Mouse (Mus musculus) forebrain, embryonic 12.5 days (tissue): ENCODE results near the gene Dnaic2. TPM values are rescaled to one million over a fixed set of nuclear protein-coding genes. Genes with fewer than 3 reads are reported as not detected.

Experiments
- ATAC-seq: fragments of 200-750 bp; cut with Nextera tagmentation; 2 replicates; pipeline ENCODE4 v1.8.0; 2017; ENCODE audit warnings: moderate TSS enrichment; ENCODE audit not compliant: low FRiP score
- H3K27ac ChIP-seq: fragments of 300-500 bp; sonication (generic); 2 replicates; pipeline ENCODE4 v1.5.1; 2016; ENCODE audit warnings: mild to moderate bottlenecking
- H3K27me3 ChIP-seq: fragments of 300-500 bp; sonication (generic); 2 replicates; pipeline ENCODE4 v1.6.1; 2016; ENCODE audit warnings: mild to moderate bottlenecking
- H3K36me3 ChIP-seq: fragments of 300-500 bp; sonication (generic); replicated peaks from 2 replicates; pipeline ENCODE4 v1.6.1; 2016; ENCODE audit warnings: mild to moderate bottlenecking
- H3K4me1 ChIP-seq: fragments of 300-500 bp; sonication (generic); 2 replicates; pipeline ENCODE4 v1.6.1; 2016
- H3K4me2 ChIP-seq: fragments of 300-500 bp; sonication (generic); 2 replicates; pipeline ENCODE4 v1.6.1; 2016; ENCODE audit warnings: mild to moderate bottlenecking, moderate library complexity
- H3K4me3 ChIP-seq: fragments of 300-500 bp; sonication (generic); replicated peaks from 2 replicates; pipeline ENCODE4 v1.5.1; 2016; ENCODE audit warnings: mild to moderate bottlenecking
- H3K9ac ChIP-seq: fragments of 300-500 bp; sonication (generic); 2 replicates; pipeline ENCODE4 v1.6.1; 2016; ENCODE audit warnings: mild to moderate bottlenecking
- H3K9me3 ChIP-seq: fragments of 300-500 bp; sonication (generic); 2 replicates; pipeline ENCODE4 v1.6.1; 2016
- WGBS: fragments of 180-500 bp; shearing (Covaris S2); methylation state at CpG from one replicate; pipeline ENCODE4 v1.1.7; 2016; 5-methylcytosine and 5-hydroxymethylcytosine counted together
- polyA plus RNA-seq: library from polyadenylated mRNA; unstranded; fragments of >200 nt; fragmentation: Nextera tagmentation; extraction: Ambion mirVana; gene quantifications from 2 replicates; pipeline ENCODE4 v1.2.1, GENCODE M21; 2016

Dnaic2 gene
- polyA plus RNA-seq = 1.9 and 2.0 TPM in 2 replicates

DNA sequence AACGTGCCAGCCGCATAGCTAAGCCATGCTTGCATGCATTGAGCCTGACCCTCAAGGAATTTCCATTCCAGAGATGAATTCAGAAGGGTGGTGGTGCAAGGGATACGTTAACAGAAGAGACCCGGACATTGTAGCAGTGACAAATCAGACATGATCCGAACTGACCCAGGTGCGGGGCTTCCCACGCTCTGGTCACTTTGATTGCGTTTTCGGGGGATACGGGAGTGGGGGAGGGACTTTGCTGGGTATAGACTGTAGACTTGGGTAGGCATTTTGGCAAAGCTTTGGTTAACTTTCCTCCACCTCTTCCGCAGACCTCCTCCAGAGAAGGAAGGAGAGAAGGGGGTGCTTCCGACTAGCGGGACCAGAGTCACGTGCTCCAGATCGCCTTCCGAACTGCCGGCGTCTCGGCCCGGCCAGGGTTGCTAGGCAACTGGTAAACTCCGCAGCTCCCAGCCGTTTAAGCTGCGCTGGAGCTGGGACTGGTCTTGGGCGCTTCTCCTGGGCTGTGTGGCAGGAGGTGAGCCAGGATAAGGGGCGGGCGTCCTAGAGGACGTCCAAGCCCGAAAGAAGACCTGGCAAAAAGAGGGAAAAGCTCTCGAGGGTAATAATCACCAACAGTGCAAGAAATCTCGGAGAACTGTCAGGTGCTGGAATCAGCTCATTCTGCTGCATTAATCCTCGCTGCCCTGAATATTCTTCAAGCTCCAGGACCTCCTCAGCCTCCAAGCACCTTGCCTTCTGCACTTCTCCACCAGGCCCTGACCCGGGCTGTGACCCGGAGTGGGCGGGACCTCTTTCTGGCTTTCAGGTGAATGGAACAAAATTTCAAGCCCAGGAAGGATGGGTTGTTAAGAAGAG is at the start of gene Dnaic2:
Gene Dnaic2, plus strand, starts transcription at position 444 of the 861 bp plus-strand sequence.
- Histone ChIP-seq H3K27ac (no peak within 1 kb of the TSS), H3K4me2 (peak within 1 kb of the TSS; percentile 56), H3K4me1 (peaks cover 27% of the 10 kb centered on the region), H3K9me3 (no peaks in the 10 kb centered on the region), H3K36me3 (no peaks in the 10 kb centered on the region), H3K4me3 (peak within 1 kb of the TSS; percentile 33), H3K27me3 (0 out of 2 replicates have a peak, but pooled peaks cover 8% of the 10 kb centered on the region), H3K9ac (peak within 1 kb of the TSS; percentile 12; the same call in 1 of the 2 replicates)
- 12% methylated on average over 34 of the region's 34 CpGs for WGBS
- peak; percentile 91 for ATAC-seq

DNA sequence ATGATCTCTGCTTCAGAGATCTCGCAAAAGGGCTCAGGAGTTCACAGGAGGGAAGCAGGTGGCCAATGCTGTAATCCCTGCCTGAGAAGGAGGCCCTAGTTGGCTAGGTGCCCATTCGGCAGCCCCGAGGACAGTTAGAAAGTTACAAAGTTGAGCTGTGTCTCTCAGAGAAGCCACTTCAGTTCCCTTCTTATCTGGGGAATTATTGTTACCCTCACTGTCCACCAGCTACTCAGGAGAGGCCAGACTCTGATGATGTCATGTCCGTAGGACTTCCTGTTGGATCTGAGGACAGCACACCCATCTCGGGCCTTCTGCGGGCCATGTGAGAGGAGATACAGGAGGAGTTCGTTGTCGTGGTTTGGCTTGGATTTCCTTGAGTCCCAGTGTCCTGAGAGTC is 47.6 kb upstream of the Dnaic2 start:
- ATAC-seq = no peak
- 80% methylated on average over 8 of the region's 8 CpGs for whole genome bisulfite sequencing
- Histone ChIP-seq H3K4me3 (no peak overlapping the region), H3K27ac (no peak overlapping the region), H3K4me1 (peaks cover 37% of the 10 kb centered on the region), H3K36me3 (no peaks in the 10 kb centered on the region), H3K27me3 (peaks cover 16% of the 10 kb centered on the region), H3K4me2 (no peak overlapping the region), H3K9ac (no peak overlapping the region), H3K9me3 (no peaks in the 10 kb centered on the region)

DNA sequence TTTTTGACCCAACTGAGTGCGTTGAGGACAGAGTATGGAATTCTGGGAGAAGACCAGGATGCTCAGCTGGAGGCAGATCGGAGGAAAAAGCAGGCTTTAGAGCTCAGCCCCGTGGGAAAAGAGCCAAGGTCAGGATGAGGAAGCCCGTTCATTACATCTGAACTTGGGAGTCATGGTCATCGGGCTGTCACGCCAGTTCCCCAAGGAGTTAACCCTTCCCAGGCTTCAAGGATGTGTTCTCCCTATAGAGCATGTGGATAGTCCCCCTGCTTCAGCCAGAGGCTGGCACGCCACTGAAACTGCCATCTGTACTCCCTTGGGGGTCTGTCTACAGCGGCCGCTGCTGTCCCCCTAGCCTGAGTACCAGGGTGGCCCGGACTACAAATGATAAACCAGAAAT is 46.9 kb upstream of the Dnaic2 start:
- Histone ChIP-seq H3K36me3 (no peaks in the 10 kb centered on the region), H3K27ac (no peak overlapping the region), H3K9me3 (no peaks in the 10 kb centered on the region), H3K4me2 (no peak overlapping the region), H3K4me3 (no peak overlapping the region), H3K9ac (no peak overlapping the region), H3K27me3 (peaks cover 16% of the 10 kb centered on the region), H3K4me1 (peaks cover 40% of the 10 kb centered on the region)
- WGBS = 81% methylated on average over 10 of the region's 10 CpGs
- ATAC-seq = no peak

DNA sequence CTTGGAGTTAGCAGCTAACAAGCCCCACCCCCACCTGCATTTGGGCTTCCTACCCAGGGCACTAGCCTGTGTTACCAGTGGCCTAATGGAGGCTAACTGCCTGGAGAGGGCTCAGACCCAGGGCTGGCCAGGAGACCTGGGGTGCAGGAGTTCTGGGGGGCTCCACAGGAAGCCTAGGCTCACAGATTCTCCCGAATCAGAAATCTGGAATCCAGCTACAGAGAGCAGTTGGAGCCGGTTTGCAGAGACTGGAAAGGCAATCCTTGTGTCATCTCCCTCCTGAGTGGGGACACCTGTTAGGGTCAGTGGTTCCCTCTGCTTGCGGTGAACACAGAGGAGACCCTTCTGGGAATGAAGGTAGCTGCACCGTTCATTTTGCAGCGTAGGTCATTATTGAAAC is 46.2 kb upstream of the Dnaic2 start:
- H3K9ac ChIP-seq = no peak overlapping the region
- no peaks in the 10 kb centered on the region for H3K9me3 ChIP-seq
- H3K4me2 ChIP-seq = no peak overlapping the region
- H3K36me3 ChIP-seq = no peaks in the 10 kb centered on the region
- 78% methylated on average over 5 of the region's 5 CpGs for WGBS
- peaks cover 35% of the 10 kb centered on the region for H3K4me1 ChIP-seq
- no peak for ATAC-seq
- peaks cover 14% of the 10 kb centered on the region for H3K27me3 ChIP-seq
- no peak overlapping the region for H3K4me3 ChIP-seq
- no peak overlapping the region for H3K27ac ChIP-seq

DNA sequence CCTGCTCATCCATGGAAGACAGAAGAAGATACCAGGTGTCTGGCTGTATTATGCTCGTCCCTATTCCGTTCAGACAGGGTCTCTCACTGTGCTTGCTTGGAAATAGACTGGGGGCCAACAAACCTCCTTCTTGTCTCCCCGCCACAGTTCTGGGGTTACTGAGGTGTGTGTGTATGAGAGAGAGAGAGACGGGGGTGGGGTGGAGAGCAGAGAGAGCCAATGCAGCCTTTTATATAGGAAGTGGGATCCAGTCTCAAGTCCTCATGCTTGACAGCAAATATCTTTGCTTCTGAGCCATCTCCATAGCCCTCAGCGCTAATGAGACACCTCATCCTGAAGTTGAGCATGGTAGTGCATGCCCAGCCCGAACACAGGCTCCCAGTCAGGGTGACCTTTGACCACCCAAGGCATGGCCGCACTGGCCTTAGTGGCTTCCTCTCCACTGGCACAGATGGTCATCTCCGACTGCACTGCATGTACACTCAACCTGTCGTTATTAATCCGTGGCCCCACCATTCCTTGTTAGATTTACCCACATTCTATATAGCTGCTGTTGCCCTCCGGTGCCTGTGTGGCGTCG is 44.8 kb upstream of the Dnaic2 start:
- Histone ChIP-seq H3K9ac (no peak overlapping the region), H3K36me3 (no peaks in the 10 kb centered on the region), H3K27ac (no peak overlapping the region)

DNA sequence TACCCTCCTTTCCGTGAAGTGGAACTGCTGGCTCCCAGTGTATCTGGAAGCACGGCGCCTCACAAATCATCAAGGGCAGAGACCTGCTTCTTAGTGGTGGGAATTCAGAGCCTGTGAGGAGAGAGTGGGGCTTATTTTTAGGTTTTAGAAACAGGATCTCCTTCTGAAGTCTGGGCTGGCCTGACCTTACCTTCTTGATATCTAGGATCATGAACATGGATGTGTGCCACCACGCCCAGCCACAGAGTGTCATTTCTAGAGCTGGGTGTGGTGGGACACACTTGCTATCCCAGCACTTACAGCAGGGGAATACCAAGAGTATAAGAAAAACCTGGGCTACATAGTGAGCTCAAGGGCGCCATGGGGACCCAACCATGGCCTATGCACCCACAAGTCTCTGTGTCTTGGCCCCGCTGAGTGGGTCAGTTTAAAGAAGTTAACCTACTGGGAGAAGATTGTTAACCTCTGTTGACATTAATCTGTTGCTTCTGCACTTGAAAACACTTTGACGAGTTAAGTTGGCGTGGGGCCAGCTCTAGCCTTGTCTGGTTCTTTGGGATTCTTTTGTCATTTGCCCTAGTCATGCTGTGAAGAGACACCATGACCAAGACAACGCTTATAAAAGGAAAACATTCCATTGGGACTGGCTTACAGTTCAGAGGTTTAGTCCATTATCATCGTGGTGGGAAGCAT is 44.0 kb upstream of the Dnaic2 start:
- no peaks in the 10 kb centered on the region for H3K36me3 ChIP-seq
- no peak for ATAC-seq
- H3K4me3 ChIP-seq = no peak overlapping the region
- WGBS = 85% methylated on average over 10 of the region's 10 CpGs
- no peak overlapping the region for H3K4me2 ChIP-seq
- H3K27me3 ChIP-seq = no peaks in the 10 kb centered on the region
- H3K9ac ChIP-seq = no peak overlapping the region
- no peaks in the 10 kb centered on the region for H3K9me3 ChIP-seq
- H3K27ac ChIP-seq = no peak overlapping the region
- peaks cover 23% of the 10 kb centered on the region for H3K4me1 ChIP-seq

More for the DNA sequence above, 44.8 kb upstream of the Dnaic2 start:
- no peak for ATAC-seq
- no peak overlapping the region for H3K4me2 ChIP-seq
- H3K9me3 ChIP-seq = no peaks in the 10 kb centered on the region
- H3K4me1 ChIP-seq = peaks cover 23% of the 10 kb centered on the region
- peaks cover under 1% of the 10 kb centered on the region; the same call in 1 of the 2 replicates for H3K27me3 ChIP-seq
- WGBS = 94% methylated on average over 13 of the region's 13 CpGs
- no peak overlapping the region for H3K4me3 ChIP-seq

DNA sequence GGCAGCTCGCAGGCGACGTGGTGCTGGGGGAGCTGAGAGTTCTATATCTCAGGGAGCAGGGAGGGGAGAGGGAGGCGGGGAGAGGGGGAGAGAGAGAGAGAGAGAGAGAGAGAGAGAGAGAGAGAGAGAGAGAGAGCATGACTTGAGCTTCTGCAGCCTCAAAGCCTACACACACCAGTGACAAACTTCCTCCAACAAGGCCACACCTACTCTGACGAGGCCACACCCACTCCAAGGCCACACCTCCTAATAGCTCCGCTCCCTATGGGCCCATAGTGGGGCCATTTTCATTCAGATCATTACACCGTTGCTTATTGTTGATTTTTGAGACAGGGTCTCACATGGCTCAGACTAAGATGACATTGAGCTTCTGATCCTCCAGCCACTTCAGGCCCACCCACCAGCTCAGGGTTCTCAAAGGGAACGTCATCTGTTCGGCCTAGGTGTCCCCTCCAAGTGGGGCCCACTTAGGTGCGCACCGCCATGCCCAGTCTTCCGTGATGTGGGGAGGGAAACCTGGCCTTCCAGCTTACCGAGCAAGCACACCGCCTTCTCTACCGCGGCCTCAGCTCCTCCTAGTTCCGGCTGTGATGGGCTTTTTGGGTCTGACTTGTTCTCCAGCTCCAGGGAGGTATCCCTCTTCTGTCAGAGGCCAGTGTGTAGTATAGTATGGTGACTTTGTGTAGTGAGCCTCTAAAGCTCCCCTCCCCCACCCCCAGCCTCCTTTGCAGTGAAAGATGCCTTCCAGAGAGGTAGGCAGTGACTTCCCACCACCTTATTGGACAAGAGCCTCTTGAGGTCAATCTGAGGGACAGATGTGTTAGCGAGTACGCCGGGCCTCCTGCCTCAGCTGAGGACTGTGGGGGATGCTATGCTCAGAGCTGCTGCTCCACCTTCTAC is 43.2 kb upstream of the Dnaic2 start:
- peaks cover 23% of the 10 kb centered on the region for H3K4me1 ChIP-seq
- no peak for ATAC-seq
- WGBS = 78% methylated on average over 20 of the region's 20 CpGs
- no peak overlapping the region for H3K27ac ChIP-seq
- H3K9ac ChIP-seq = no peak overlapping the region
- H3K9me3 ChIP-seq = no peaks in the 10 kb centered on the region
- no peak overlapping the region for H3K4me3 ChIP-seq
- H3K4me2 ChIP-seq = no peak overlapping the region
- H3K36me3 ChIP-seq = no peaks in the 10 kb centered on the region
- no peaks in the 10 kb centered on the region for H3K27me3 ChIP-seq

DNA sequence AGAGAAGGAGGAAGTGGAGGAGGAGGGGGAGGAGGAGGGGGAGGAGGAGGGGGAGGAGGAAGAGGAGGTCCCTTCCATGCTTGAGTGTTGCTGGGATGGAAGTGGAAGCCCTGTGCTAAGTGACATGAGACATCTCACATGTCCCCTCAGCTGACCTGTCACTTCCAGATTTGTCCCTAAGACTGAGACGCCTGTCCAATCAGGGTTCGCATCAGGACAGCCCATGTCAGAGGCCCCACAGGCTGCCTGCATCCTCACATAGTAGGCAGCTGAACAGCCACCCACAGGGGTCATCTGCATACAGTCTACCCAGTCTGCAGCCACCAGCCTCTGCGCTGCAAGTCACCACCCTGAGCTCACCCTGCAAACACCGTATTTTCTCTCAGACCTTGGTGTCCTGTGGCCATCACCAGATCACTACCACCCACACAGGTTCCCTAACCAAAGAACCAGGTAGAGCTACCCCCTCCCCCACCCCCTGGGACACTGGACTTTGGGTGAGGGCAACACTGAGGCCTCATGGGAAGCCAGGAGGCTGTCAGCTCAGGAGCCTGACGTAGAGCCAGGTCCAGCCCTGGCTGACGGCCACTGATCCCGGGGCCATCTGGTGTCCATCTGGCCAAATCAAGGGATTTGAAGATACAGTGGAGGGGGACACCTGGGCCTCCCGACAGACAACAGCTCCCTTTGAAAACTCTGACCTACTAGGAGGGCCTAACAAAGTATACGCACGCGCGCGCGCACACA is 42.4 kb upstream of the Dnaic2 start:
- H3K9me3 ChIP-seq = no peaks in the 10 kb centered on the region
- H3K9ac ChIP-seq = no peak overlapping the region
- H3K4me2 ChIP-seq = no peak overlapping the region
- peaks cover 23% of the 10 kb centered on the region for H3K4me1 ChIP-seq
- H3K36me3 ChIP-seq = no peaks in the 10 kb centered on the region
- WGBS = 80% methylated on average over 14 of the region's 14 CpGs
- no peaks in the 10 kb centered on the region for H3K27me3 ChIP-seq
- ATAC-seq = no peak
- no peak overlapping the region for H3K4me3 ChIP-seq
- H3K27ac ChIP-seq = no peak overlapping the region

DNA sequence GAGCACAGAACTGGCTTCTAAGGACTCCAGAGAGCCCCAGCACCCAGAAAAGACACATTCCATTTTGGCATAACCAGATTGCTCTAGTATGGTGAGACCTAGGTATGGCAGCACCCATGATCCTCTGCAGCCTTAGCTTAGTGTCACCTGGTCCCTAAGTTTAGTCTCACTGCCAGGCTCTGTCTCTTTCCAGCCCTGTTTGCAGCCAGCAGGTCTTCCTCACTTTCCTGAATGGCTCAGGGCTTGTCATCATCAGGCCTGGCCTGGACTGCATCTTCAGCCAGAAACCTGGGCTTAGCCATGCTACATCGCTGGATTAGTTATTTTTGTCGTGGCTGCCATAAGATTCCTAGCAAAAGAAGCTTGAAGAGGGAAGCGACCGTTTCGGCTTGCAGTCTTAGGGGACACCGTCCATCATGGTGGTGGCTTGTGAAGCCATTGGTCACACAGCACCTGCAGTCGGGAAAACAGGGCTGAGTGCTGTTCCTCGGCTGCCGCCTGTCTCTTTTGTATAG is 41.6 kb upstream of the Dnaic2 start:
- Histone ChIP-seq H3K9me3 (no peaks in the 10 kb centered on the region), H3K4me1 (peaks cover 18% of the 10 kb centered on the region), H3K27me3 (no peaks in the 10 kb centered on the region), H3K27ac (no peak overlapping the region), H3K36me3 (peaks cover 6% of the 10 kb centered on the region; the same call in 1 of the 2 replicates), H3K4me3 (no peak overlapping the region), H3K4me2 (no peak overlapping the region), H3K9ac (no peak overlapping the region)
- ATAC-seq = no peak
- WGBS = 83% methylated on average over 9 of the region's 9 CpGs

DNA sequence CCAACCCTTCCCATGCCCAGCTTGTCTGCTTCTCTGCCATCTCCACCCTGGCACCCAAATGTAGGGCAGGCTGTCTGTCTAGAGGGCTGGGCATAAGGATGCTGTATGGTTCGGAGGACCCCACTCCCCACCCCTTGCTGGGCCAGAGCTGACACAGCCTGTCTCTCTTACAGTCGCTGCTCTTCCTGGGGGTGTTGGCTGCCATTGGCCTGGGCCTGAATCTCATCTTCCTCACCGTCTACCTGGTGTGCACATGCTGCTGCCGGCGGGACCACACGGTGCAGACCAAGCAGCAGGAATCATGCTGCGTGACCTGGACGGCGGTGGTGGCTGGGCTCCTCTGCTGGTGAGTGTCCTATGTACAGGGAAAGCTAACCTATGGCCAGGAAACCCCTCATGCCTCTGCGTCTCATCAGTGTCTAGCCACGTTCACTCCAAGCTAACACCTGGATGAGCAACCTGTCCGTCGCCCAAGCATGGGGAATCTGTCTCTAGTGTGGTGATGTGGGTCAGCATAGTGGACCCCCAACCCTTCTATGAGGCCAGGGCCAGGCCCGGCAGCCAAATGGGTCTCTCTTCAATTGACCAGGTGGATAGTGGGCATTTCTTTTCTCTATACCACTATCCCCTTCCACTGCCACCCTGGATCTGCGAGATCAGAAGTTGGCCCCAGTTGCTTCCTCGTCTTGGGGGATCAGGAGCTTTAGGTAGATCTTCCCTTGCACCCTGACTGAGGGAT is 40.8 kb upstream of the Dnaic2 start:
- no peaks in the 10 kb centered on the region for H3K27me3 ChIP-seq
- no peaks in the 10 kb centered on the region for H3K9me3 ChIP-seq
- H3K4me3 ChIP-seq = no peak overlapping the region
- H3K4me2 ChIP-seq = no peak overlapping the region
- no peak overlapping the region for H3K9ac ChIP-seq
- H3K4me1 ChIP-seq = peaks cover 18% of the 10 kb centered on the region
- 91% methylated on average over 16 of the region's 16 CpGs for WGBS
- H3K36me3 ChIP-seq = peaks cover 6% of the 10 kb centered on the region; the same call in 1 of the 2 replicates
- H3K27ac ChIP-seq = no peak overlapping the region
- ATAC-seq = no peak
